Mouse (Mus musculus) Patski (cell line): Measurements from ENCODE around the gene Kcna3. TPM values are rescaled to one million over a fixed set of nuclear protein-coding genes. Genes with fewer than 3 reads are reported as not detected.
A peak's percentile ranks its signal among the peaks of the same experiment; 100 is the strongest.

ENCODE experiments used
- ATAC-seq: fragments of 100-300 bp; one replicate; pipeline ENCODE4 v1.8.0; 2021
- CTCF ChIA-PET: fragments of 350-600 bp; sonication (Branson Sonifier 250); formaldehyde crosslinking; loops from one replicate; lab custom pipeline; 2022; ENCODE audit warnings: inconsistent platforms; lab: Charles Lee
- POLR2A ChIA-PET: fragments of 350-600 bp; sonication (Branson Sonifier 250); formaldehyde crosslinking; loops from one replicate; lab custom pipeline; 2022; ENCODE audit warnings: antibody characterized with exemption, inconsistent platforms; lab: Charles Lee
- DNase-seq: peaks from one replicate; pipeline ENCODE4 v3.0.0-alpha.2; 2011; ENCODE audit warnings: low read depth, low spot score
- H3K27me3 ChIP-seq: fragments of 371-371 bp; one replicate; pipeline ENCODE4 v1.5.1; 2021
- CTCF ChIP-seq: fragments of 100-300 bp; IDR thresholded peaks from one replicate; pipeline ENCODE4 v1.5.1; 2021
- in situ Hi-C: fragments of 300-500 bp; cut with MboI; formaldehyde crosslinking; loops from 3 replicates; pipeline ENCODE4 v1.11.1; 2018; ENCODE audit warnings: low pct_unique_long_range_greater_than_20kb, mixed read lengths
- polyA plus RNA-seq: library from polyadenylated mRNA; unstranded; gene quantifications from one replicate; pipeline ENCODE4 v1.2.3, GENCODE M21; 2021

The Kcna3 gene
- not detected for polyA plus RNA-seq

DNA sequence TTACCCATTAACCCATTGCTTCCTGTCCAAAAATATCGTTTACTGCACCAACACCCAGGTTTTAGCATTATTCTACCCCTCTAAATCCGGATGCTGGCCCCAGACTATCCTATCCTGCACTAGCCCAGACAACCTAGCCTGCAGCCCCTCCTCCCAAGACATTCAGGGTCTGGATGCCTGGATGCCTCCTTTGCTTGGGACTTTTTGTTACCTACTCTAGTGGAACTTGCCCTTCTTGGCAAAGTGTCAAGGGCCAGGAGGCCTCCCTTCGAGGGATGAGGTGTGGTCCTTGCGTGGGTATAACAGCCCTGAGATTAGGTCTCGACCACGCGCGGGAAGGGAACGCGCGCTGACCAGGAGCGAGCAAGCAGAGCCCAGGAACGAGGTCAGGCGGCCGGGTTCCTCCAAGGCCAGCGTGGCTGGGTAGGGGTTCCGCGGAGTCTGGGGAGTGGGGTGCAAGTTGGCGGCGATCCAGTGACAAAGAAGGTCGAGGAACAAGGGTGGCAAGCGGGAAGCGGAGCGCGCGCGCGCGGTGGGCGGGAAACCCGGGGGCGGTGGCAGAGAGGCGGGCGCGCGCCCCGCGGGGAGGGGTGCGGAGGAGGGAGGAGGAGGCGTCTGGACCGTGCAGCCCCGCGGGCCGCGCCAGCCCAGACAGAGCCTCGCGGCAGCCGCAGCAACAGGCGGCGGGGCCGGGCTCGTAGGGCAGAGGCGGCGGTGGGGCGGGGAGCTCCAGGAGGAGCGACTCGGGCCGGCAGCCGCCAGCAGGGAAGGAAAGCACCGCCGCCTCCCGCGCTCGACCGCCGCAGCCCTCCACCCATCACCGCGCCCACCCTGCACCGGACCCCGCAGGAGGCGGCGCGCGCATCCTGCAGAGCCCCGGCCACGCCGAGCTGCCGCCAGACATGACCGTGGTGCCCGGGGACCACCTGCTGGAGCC lies at the start of gene Kcna3:
Gene Kcna3, plus strand, starts transcription at position 649 of the 937 bp plus-strand sequence.
- TF ChIP-seq CTCF = no peak
- H3K27me3 ChIP-seq = peaks cover 46% of the 10 kb centered on the region
- ATAC-seq (peak; percentile 55), DNase-seq (no peak)
- in situ Hi-C loops = no loop called here
- CTCF ChIA-PET = interaction anchor here (1.0 kb wide), 1 partner anchor 11 kb away, joined by 4 read pairs; no protein-coding TSS in a partner anchor
- POLR2A ChIA-PET = no interaction called here

DNA sequence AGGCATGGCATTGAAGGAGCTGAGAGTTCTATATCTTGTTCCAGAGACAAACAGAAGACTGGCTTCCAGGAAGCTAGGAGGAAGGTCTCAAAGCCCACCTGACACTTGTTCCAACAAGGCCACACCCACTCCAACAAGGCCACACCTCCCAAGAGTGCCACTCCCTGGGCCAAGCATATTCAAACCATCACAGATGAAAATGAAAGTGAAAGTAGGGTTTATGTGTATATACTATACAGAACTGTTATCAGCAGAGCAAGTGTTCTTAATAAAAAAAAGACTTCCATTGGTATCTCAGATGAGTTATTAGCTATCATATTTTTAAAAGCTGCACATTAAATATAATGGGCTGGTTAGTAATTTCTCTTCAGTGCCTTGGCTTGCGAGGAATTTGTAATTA lies 44.6 kb upstream of the Kcna3 start:
- no peak for TF ChIP-seq CTCF
- in situ Hi-C loops = no loop called here
- ATAC-seq (no peak), DNase-seq (no peak)
- peaks cover 4% of the 10 kb centered on the region for H3K27me3 ChIP-seq
- POLR2A ChIA-PET = no interaction called here
- CTCF ChIA-PET = interaction anchor here (1.3 to 1.7 kb wide), 3 partner anchors 8 to 12 kb away, joined by 3 to 4 read pairs (median 4); no protein-coding TSS in a partner anchor

DNA sequence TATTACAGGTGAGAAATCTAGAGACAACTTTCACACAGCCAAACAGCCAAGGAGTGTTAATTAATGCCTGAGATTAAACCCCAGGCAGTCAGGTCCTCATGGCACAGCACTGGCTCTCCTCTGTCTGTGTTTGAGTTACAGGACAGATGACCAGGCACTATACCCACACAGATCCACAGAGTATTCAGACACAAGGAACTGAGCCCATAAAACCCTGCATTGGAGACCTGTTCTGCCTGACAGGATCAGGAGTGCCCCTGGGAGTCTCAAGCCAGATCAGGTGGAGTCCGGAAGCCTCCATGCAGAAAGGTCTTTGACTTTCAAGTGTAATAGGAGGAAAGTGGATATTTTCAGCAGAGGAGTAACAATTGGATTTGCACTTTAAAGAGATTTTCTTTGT lies 40.6 kb upstream of the Kcna3 start:
- TF ChIP-seq CTCF = no peak
- POLR2A ChIA-PET = no interaction called here
- no peak for ATAC-seq
- peaks cover 4% of the 10 kb centered on the region for H3K27me3 ChIP-seq
- CTCF ChIA-PET = no interaction called here
- in situ Hi-C loops = no loop called here
- DNase-seq = no peak

DNA sequence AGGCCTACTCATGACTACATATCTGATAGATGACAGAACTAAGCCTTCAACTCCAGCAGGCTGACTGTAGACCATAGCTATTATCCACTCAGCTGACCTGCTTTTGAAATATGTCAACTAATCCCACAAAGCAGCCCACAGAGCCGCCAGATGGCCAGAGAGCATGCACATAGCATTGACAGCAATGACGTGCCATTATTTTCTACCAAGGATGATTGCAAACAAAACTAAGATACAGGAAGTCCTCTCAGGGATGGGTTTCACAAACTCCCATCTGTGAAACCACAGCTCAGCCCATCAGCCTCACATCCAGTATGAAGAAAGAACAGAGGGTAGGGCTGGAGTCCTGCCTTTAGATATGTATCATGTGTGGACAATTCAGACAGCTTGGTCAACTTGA lies 39.8 kb upstream of the Kcna3 start:
- DNase-seq = no peak
- ATAC-seq = no peak
- CTCF ChIA-PET = no interaction called here
- in situ Hi-C loops = no loop called here
- no peak for TF ChIP-seq CTCF
- peaks cover 4% of the 10 kb centered on the region for H3K27me3 ChIP-seq
- POLR2A ChIA-PET = no interaction called here

DNA sequence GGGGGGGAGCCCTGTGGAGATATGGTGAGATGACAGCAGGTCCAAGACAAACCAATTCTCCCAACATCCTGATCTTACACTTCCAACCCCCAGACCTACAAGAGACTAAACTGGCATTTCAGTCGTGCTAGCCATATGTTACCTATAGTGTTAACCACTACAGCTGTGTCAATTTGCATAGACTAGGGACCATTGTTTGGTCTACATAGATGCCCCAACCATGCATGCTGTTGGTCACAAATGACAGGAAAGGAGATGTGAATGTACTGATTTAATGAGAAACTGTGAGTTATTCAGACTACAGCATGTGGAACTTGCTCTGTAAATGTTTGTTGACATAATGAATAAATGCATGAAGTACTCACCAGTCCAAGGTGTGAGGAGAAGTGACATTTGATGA lies 37.6 kb upstream of the Kcna3 start:
- no peak for DNase-seq
- peaks cover 4% of the 10 kb centered on the region for H3K27me3 ChIP-seq
- ChIA-PET CTCF (interaction anchor here (1.7 kb wide), 1 partner anchor 31 kb away, joined by 3 read pairs; no protein-coding TSS in a partner anchor), POLR2A (no interaction called here)
- in situ Hi-C loops = no loop called here
- TF ChIP-seq CTCF = no peak
- no peak for ATAC-seq

DNA sequence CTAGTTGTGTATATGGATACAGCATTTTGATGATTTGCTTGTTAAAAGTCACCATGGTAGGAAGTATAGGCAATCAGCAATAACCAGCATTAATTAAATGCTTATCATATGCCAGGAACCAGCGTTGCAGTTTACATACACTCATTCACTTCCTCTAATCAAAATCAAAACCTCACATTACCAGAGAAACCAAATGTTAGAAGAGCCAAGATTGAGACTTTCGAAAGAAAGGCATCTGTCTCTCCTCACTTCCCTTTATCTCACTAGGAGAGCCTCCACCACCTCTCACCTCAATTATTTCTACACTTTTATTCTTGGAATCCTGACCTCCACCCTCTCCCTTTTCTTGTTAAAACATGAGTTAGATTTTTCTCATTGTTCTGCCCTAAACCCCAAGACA lies 35.8 kb upstream of the Kcna3 start:
- H3K27me3 ChIP-seq = no peaks in the 10 kb centered on the region
- ATAC-seq (no peak), DNase-seq (no peak)
- TF ChIP-seq CTCF = no peak
- in situ Hi-C loops = no loop called here
- ChIA-PET POLR2A (no interaction called here), CTCF (interaction anchor here (1.1 kb wide), 1 partner anchor 9 kb away, joined by 3 read pairs; no protein-coding TSS in a partner anchor)

DNA sequence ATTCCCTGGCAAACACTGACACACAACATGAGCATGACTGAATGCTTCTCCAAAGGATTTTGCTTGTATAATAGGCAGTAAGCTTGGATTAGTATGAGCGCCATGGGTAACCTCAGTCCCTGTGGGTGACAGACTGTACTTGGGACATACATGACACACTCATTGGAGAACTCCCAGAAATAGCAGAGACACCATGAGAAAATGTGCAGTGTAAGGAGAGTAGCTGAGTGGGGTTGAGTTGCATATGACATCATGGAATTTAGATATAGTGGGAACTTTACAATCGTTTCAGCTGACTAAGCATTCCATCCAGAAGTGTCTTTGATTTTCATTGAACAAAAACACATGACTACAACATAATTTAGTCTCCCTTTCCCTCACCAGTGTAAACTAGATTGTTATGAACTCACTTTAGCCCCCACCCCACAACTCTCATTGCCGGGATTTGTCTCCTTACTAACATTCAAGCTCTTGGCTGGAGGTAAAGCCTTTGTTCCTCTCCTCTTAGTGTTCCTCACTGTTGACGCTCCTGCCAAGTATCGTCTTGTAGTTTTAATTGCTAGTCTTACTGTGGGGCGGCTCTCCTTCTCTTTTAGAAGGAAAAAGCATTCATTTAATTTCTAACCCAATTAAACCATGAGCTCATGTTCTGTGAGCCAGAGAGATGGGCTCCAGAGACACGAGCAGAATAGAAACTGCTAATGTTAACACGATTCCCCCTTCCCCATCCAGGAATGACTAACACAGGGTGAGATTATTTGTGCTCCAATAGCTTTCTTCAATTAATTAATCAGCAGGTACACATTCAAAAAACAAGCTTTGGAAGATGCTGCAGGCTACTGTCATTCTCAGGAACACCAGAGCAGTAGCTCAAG lies 33.5 kb upstream of the Kcna3 start:
- in situ Hi-C loops = no loop called here
- no peak for TF ChIP-seq CTCF
- CTCF ChIA-PET = interaction anchor here (0.9 to 1.9 kb wide), 3 partner anchors 11 to 57 kb away, joined by 3 to 4 read pairs (median 4); no protein-coding TSS in a partner anchor
- ATAC-seq (no peak), DNase-seq (no peak)
- H3K27me3 ChIP-seq = peaks cover 3% of the 10 kb centered on the region
- POLR2A ChIA-PET = no interaction called here

DNA sequence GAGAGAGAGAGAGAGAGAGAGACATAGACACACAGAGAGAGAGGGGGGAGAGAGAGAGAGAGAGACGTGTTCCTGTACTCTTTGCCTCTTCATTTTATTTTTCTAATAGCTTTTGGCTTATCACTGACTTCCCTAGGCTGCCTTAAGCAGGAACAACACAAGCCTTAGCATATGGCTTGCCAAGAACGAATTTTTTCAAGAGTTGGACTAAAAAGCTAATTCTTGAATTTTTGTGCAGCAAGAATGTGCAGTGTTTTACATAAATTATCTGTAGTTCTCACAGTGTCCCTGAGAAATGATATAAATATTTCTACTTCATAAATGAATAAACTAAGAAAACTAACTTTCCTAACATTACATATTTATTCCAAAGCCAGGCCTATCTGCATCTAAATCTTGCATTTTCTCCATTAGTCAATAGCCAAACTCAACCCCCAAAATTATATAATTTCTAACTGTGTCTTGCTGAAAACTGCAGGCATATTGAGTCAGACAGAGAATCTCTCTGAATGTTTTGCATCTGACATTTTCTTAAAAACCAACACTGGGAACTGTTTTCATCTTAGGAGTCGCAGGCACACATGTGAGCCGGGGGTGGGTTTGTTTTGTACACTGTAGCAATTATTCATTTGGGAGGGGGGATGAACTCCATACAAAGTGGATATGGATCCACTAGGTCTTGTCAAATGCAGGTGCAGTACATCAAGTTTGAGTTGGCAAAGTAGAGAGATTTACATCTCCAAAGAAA lies 26.5 kb upstream of the Kcna3 start:
- no peak for ATAC-seq
- POLR2A ChIA-PET = no interaction called here
- peaks cover 6% of the 10 kb centered on the region for H3K27me3 ChIP-seq
- no peak for DNase-seq
- in situ Hi-C loops = no loop called here
- CTCF ChIA-PET = no interaction called here
- TF ChIP-seq CTCF = no peak

DNA sequence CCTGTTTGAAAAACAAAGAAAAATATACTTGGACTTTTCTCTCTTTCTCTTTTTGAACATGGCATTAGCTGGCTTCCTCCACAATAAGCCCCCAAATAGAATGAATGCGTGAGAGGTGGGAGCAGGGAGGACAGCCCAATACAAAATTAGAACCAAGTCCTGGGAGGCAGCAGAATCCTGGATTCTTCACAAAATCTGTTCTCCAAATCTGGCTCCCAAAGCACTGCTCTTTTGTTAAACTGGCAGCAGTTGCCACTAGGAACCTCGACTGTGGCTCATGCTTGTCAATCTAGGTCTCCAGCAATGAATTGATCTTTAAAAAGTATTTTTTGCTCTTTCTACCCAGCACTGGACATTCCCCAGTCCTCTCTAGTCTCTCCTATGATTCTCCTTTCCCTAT lies 17.7 kb upstream of the Kcna3 start:
- ATAC-seq (no peak), DNase-seq (no peak)
- ChIA-PET POLR2A (no interaction called here), CTCF (interaction anchor here (1.4 kb wide), 1 partner anchor 8 kb away, joined by 4 read pairs; no protein-coding TSS in a partner anchor)
- no peak for TF ChIP-seq CTCF
- peaks cover 13% of the 10 kb centered on the region for H3K27me3 ChIP-seq
- in situ Hi-C loops = no loop called here

DNA sequence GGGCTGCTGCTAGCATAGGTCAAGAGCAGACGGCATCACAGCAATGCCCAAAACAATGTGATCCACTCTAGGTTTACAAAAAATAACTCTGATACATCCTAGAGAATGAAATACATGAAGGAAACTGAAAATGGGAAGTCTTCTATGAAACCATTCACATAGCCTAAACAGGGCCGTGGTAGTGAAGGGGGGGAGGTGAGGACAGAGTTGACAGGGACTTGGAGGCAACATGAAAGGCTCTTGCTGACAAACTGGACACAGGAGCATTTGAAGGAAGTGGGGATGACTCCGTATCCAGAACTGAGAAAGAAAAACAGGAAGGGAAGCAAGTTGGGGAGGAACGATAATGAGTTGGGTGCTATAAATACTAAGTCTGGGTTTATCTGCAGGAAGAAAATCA lies 4.4 kb upstream of the Kcna3 start:
- ATAC-seq (no peak), DNase-seq (no peak)
- no peak for TF ChIP-seq CTCF
- ChIA-PET POLR2A (no interaction called here), CTCF (no interaction called here)
- H3K27me3 ChIP-seq = peaks cover 36% of the 10 kb centered on the region
- in situ Hi-C loops = no loop called here
